Mouse (Mus musculus) midbrain, embryonic 16.5 days (tissue): Measurements from ENCODE around the gene Hadha. TPM values are rescaled to one million over a fixed set of nuclear protein-coding genes. Genes with fewer than 3 reads are reported as not detected.

Experiments
- ATAC-seq: fragments of 200-750 bp; cut with Nextera tagmentation; 2 replicates; pipeline ENCODE4 v1.8.0; 2017; ENCODE audit warnings: moderate TSS enrichment
- H3K27ac ChIP-seq: fragments of 300-500 bp; sonication (generic); 2 replicates; pipeline ENCODE4 v1.5.1; 2014; ENCODE audit warnings: mild to moderate bottlenecking, low read length, mixed read lengths
- H3K27me3 ChIP-seq: fragments of 300-500 bp; sonication (generic); 2 replicates; pipeline ENCODE4 v1.6.1; 2014; ENCODE audit warnings: low read depth, low read length, mixed read lengths; ENCODE audit not compliant: control insufficient read depth, insufficient read depth
- H3K36me3 ChIP-seq: fragments of 300-500 bp; sonication (generic); 2 replicates; pipeline ENCODE4 v1.6.1; 2014; ENCODE audit warnings: mild to moderate bottlenecking, low read length, moderate library complexity, mixed read lengths; ENCODE audit not compliant: control insufficient read depth, insufficient read depth
- H3K4me1 ChIP-seq: fragments of 300-500 bp; sonication (generic); 2 replicates; pipeline ENCODE4 v1.6.1; 2014; ENCODE audit warnings: mild to moderate bottlenecking, low read length, mixed read lengths; ENCODE audit not compliant: control insufficient read depth, insufficient read depth
- H3K4me2 ChIP-seq: fragments of 300-500 bp; sonication (generic); 2 replicates; pipeline ENCODE4 v1.6.1; 2014; ENCODE audit warnings: mild to moderate bottlenecking, low read length, mixed read lengths
- H3K4me3 ChIP-seq: fragments of 300-500 bp; sonication (generic); 2 replicates; pipeline ENCODE4 v1.5.1; 2014; ENCODE audit warnings: low read depth, mild to moderate bottlenecking, low read length, moderate library complexity, mixed read lengths
- H3K9ac ChIP-seq: fragments of 300-500 bp; sonication (generic); 2 replicates; pipeline ENCODE4 v1.6.1; 2014; ENCODE audit warnings: low read depth, low read length, mixed read lengths
- H3K9me3 ChIP-seq: fragments of 300-500 bp; sonication (generic); replicated peaks from 2 replicates; pipeline ENCODE4 v1.6.1; 2014; ENCODE audit warnings: mild to moderate bottlenecking, low read length, mixed read lengths; ENCODE audit not compliant: control insufficient read depth, poor library complexity, severe bottlenecking
- whole genome bisulfite sequencing: fragments of 180-500 bp; shearing (Covaris S2); extraction: QIAGEN DNeasy Blood & Tissue Kit; methylation state at CpG from one replicate; pipeline ENCODE4 v1.1.7; 2014; 5-methylcytosine and 5-hydroxymethylcytosine counted together
- polyA plus RNA-seq: library from polyadenylated mRNA; unstranded; fragments of >200 nt; fragmentation: Nextera tagmentation; extraction: Ambion mirVana; gene quantifications from 2 replicates; pipeline ENCODE4 v1.2.1, GENCODE M21; 2015

The Hadha gene
- polyA plus RNA-seq, 1 experiment from 2014 or later = 62.3 TPM

DNA sequence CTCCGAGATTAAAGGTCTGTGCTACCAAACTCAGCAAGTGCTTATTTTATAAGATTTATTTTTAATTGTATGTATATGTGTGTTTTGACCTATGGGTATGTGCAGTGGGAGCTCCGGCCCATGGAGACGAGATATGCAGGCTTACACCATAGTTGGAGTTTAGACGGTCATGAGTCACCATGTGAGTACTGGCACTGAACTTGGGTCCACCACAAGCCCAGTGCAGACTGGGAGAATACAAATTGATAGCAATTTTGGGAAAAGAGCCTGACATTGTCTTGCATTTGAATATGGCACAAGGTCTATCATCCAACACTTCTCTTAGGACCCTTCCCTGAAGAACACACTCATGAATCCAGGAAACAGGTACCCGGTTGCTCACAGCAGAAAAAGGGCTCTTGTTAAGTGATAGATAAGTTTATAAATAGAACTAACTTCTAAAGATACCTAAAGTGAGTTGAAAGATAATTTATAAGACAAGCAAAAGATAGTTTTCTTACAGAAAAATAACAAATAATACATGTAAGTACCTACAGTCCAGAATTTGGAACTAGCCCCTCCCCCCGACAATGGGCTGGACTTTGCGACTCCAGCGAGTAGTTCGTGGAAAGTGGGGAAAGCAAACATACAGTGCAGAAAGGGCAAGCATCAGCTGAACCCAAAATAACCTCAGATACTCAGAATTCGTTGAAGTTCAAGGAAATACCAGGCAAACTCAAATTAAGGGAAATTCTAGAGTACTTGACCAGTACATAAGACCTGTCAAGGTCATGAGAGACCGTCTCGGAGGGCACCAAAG lies 32.9 kb upstream of the Hadha start:
- H3K27ac ChIP-seq = no peak overlapping the region
- H3K4me1 ChIP-seq = no peaks in the 10 kb centered on the region
- H3K4me3 ChIP-seq = no peak overlapping the region
- no peak overlapping the region for H3K9ac ChIP-seq
- no peaks in the 10 kb centered on the region for H3K9me3 ChIP-seq
- 95% methylated on average over 12 of the region's 12 CpGs for WGBS
- H3K27me3 ChIP-seq = no peaks in the 10 kb centered on the region
- peaks cover 18% of the 10 kb centered on the region for H3K36me3 ChIP-seq
- H3K4me2 ChIP-seq = no peak overlapping the region
- ATAC-seq = no peak

DNA sequence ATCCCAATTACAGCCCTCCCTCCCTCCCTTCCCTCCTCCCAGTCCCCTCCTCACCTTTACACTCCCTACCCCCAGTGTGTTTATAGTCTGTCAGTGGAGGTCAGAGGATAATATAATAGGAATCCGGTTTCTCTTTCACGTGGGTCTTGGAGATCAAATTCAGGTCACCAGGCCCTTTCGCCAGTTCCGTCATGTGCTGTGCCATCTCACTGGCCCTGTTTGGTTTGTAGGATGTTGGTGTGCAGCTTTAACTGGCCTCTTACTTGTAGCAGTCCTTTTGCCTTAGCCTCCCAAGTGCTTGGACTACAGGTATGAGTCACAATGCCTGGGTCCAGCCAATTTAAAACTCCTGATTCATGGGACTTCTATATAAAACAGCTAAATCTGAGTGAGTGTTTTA lies 20.8 kb upstream of the Hadha start:
- Histone ChIP-seq H3K4me3 (no peak overlapping the region), H3K4me1 (no peaks in the 10 kb centered on the region), H3K9me3 (no peaks in the 10 kb centered on the region), H3K9ac (no peak overlapping the region), H3K27ac (no peak overlapping the region), H3K4me2 (no peak overlapping the region), H3K27me3 (no peaks in the 10 kb centered on the region), H3K36me3 (peaks cover 17% of the 10 kb centered on the region)
- ATAC-seq = no peak
- 84% methylated on average over 4 of the region's 4 CpGs for WGBS

GRCm38 (mm10) chr5:30172931-30173692 lies 18.1 kb upstream of the Hadha start:
- Histone ChIP-seq H3K36me3 (peaks cover 25% of the 10 kb centered on the region), H3K4me3 (no peak overlapping the region), H3K4me2 (no peak overlapping the region), H3K27me3 (no peaks in the 10 kb centered on the region), H3K27ac (no peak overlapping the region), H3K9me3 (no peaks in the 10 kb centered on the region), H3K4me1 (no peaks in the 10 kb centered on the region), H3K9ac (no peak overlapping the region)
- WGBS = 55% methylated on average over 20 of the region's 20 CpGs
- no peak for ATAC-seq

DNA sequence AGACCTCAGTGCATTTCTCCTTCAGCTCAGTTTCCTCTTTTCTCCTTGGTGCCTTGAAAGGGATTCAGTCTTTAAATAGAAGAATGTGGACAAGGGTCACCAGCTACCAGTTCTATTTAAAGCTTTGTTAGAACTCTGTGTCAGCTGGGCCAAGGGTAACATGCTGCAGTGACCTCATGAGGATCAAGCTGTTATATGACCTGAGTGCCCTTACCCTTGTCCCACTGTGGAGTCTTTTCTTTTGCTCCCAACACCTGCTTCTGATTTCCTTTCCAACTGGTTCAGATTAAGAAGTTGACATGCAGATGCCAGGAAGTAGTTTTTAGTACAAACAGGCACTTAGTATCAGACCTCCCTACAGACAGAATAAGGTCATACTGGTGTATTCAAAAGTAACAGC lies 17.2 kb upstream of the Hadha start:
- H3K27me3 ChIP-seq = no peaks in the 10 kb centered on the region
- H3K9me3 ChIP-seq = no peaks in the 10 kb centered on the region
- no peak overlapping the region for H3K27ac ChIP-seq
- no peak for ATAC-seq
- peaks cover 21% of the 10 kb centered on the region for H3K36me3 ChIP-seq
- no peak overlapping the region for H3K4me2 ChIP-seq
- no peaks in the 10 kb centered on the region for H3K4me1 ChIP-seq
- no peak overlapping the region for H3K4me3 ChIP-seq
- no peak overlapping the region for H3K9ac ChIP-seq

- Histone ChIP-seq H3K4me1 (no peaks in the 10 kb centered on the region), H3K9me3 (no peaks in the 10 kb centered on the region), H3K27ac (no peak overlapping the region), H3K4me3 (no peak overlapping the region), H3K4me2 (no peak overlapping the region), H3K27me3 (no peaks in the 10 kb centered on the region), H3K36me3 (peaks cover 14% of the 10 kb centered on the region; the same call in 1 of the 2 replicates), H3K9ac (no peak overlapping the region)
- 93% methylated on average over 5 of the region's 5 CpGs for WGBS
- ATAC-seq = no peak
Observed at GRCm38 (mm10) chr5:30170303-30170940, 15.5 kb upstream of the Hadha start.

DNA sequence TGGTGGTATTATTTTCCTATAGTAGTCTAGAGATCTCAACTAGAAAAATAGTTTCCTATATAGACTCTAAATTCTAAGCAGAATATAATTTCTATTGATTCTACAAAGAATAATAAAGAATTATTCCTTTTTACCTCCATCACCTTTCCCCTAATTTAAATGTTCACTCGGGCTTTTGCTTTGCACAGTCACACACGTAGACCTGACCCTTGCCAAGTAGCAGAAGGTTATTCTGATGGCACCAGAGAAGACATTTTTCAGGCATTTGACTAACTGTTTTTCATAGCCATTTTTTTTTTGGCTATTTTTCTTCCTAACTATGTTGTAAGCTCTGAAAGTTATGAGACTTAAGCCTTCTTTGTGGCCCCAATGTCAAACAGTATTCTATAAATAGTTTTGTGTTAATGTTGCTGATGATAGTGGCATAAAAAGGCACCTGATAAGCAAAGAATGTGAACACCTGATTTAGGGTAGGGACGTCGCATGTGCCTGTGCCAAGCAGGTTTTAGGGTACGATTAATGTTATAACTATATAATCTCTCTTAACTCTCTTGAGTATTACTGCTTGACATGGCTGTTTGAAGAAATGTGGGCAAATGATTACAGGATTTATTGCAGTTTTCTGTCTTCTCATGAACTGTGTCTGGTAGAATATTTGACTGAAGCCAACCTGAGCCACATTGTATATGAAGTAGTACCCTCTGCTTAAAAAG lies 10.4 kb upstream of the Hadha start:
- no peak for ATAC-seq
- peaks cover 11% of the 10 kb centered on the region; the same call in 1 of the 2 replicates for H3K36me3 ChIP-seq
- no peak overlapping the region for H3K4me2 ChIP-seq
- H3K9ac ChIP-seq = no peak overlapping the region
- no peaks in the 10 kb centered on the region for H3K4me1 ChIP-seq
- H3K4me3 ChIP-seq = no peak overlapping the region
- WGBS = 93% methylated on average over 5 of the region's 5 CpGs
- H3K27me3 ChIP-seq = no peaks in the 10 kb centered on the region
- H3K9me3 ChIP-seq = no peaks in the 10 kb centered on the region
- no peak overlapping the region for H3K27ac ChIP-seq

DNA sequence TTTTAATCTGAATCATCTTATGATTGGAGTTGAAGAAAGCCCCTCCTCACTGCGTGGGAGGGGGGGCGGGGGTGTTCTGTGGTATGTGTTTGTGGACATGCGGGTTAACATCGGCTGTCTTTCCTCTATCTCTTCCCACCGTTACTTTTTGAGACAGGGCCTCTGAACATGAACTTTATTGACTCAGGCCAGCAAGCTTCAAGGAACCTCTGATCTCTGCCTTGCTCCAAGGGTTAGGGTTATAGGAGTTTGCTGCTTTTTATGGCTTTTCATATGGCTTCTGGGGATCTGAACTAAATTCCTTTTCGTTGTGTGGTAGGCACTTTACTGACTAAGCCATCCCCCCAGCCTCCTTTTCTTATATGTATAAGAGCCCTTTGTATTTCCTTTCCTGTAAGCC lies 7.4 kb upstream of the Hadha start:
- no peak for ATAC-seq
- WGBS = 85% methylated on average over 6 of the region's 6 CpGs
- H3K27me3 ChIP-seq = no peaks in the 10 kb centered on the region
- H3K4me3 ChIP-seq = no peak overlapping the region
- H3K9ac ChIP-seq = no peak overlapping the region
- H3K4me1 ChIP-seq = peaks cover 4% of the 10 kb centered on the region; the same call in 1 of the 2 replicates
- no peak overlapping the region for H3K4me2 ChIP-seq
- no peaks in the 10 kb centered on the region for H3K36me3 ChIP-seq
- H3K9me3 ChIP-seq = no peaks in the 10 kb centered on the region
- no peak overlapping the region for H3K27ac ChIP-seq

GRCm38 (mm10) chr5:30161836-30162235 lies 6.9 kb upstream of the Hadha start:
- Histone ChIP-seq H3K4me3 (no peak overlapping the region), H3K9ac (no peak overlapping the region), H3K4me1 (peaks cover 5% of the 10 kb centered on the region; the same call in 1 of the 2 replicates), H3K27ac (no peak overlapping the region), H3K4me2 (no peak overlapping the region), H3K9me3 (no peaks in the 10 kb centered on the region), H3K36me3 (no peaks in the 10 kb centered on the region), H3K27me3 (no peaks in the 10 kb centered on the region)
- ATAC-seq = no peak
- 86% methylated on average over 1 of the region's 1 CpGs for WGBS
